Mouse (Mus musculus) 3T3-L1 (cell line): ENCODE data around the gene Pdik1l.
A peak's percentile ranks its signal among the peaks of the same experiment; 100 is the strongest.
"Not testable (repeated sequence)": the region's sequence is repeated elsewhere in the genome, so short reads cannot be mapped to it uniquely, and the experiment has no call there.

Experiments
- DNase-seq: peaks from one replicate; pipeline ENCODE4 v3.0.0-alpha.2; 2015; ENCODE audit warnings: low read depth, low spot score

Gene Pdik1l

DNA sequence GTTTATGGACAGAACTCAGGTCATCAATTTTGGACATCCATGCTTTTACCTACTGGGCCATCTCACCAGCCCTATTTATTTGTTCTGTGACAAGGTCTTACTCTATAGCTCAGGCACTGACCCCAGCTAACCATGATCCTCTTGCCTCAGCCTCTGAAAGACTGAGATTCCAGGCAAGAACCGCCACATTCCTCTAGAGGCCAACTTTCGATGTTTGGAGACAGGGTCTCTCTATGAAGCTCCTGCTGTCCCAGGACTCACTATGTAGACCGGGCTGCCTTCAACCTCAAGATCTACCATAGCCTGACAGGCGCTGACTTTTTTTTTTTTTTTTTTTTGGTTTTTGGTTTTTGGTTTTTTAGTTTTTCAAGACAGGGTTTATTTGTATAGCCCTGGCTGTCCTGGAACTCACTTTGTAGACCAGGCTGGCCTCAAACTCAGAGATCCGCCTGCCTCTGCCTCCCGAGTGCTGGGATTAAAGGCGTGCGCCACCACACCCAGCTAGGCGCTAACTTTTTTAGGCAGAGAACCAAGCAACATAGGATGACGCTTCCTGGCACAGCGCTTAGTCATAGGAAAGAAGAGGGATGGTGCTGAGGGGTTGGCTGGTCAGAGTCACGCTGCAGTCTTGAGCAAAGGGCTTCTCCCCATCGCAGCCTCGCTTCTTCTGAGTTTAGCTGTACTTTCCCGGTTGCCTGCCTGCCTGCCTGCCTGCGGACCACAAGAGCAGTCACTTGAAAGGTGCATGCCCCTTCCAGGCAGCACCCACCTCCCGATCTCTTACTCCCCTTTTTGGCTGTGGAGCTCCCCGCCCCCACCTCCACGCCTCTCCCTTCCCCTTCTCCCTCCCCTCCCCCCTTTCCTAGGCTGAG is 11.2 kb upstream of the Pdik1l start:
- no peak for DNase-seq

DNA sequence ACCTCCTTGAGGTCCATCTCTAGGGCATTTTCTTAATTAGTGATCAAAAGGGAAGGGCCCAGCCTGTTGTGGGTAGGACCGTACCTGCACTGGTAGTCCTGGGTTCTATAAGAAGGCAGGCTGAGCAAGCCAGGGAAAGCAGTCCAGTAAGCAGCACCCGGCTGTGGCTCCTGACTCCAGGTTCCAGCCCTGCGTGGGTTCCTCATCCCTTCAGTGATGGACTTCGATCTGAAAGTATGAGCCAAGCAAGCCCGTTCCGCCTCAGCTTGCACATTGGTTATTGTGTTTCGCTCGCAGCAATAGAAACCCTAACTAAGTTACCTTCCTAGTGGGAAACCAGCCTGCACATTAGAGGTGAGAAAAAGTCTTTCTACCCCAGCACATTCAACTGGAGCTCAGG is 9.7 kb upstream of the Pdik1l start:
- DNase-seq, result no peak

DNA sequence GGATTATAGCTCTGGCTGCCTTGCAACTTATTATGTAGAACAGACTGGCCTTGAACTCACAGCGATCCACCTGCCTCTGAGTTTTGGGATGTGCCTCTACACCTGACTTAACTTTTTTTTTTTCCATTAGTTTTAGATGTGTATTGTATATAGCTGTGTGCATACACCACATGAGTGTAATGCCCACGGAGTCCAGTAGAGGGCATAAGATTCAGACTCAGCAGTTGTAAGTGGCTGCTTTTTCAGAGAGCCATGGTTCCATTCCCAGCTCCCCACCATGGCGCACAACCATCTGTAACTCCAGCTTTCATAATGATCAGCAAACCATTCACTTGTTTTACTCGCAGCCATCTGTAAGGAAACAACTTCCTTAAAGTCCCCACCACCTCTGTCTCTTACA is 8.8 kb upstream of the Pdik1l start:
- DNase-seq, result no peak

DNA sequence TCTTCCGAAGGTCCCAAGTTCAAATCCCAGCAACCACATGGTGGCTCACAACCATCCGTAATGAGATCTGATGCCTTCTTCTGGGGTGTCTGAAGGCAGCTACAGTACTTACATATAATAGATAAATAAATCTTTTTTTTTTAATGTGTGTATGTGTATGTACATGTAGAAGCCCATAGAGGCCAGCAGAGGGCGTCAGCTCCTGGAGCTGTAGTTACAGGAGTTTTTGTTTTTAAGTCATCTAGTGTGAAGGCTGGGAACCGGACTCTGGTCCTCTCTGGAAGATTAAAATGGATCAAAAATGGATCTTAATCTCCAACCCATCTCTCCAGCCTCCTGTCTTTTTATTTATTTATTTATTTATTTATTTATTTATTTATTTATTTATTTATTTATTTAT is 8.4 kb upstream of the Pdik1l start:
- not testable (repeated sequence) for DNase-seq

DNA sequence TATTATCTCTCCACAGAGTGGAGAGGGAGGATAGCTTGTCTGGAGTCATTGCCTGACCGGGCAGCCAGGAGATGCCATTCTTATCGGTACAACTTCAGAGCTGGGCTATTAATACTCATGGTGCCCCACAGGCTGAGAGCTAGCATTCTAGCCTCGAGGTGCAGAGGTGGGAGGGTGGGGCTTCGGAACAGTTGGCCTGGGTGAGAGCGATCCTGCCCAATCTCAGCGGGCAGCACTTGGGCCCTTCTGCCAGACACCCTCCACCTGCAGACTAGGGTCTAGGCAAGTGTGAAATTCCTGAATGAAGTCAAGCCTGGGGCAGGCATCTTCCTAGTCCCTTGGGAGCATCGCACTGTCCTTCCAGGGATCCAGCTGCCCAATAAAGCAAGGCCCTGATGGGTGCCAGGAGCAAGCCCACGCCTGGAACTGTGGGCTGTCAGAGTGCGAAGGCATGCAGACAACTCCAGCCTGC is 6.0 kb upstream of the Pdik1l start:
- DNase-seq, result no peak

GRCm38 (mm10) chr4:134293061-134293691 is 5.5 kb upstream of the Pdik1l start:
- no peak for DNase-seq

- DNase-seq, result peak; percentile 85
These were observed 4.4 kb upstream of the Pdik1l start for GRCm38 (mm10) chr4:134292067-134292466.

GRCm38 (mm10) chr4:134288397-134289256 is 932 bp upstream of the Pdik1l start:
- peak; percentile 55 for DNase-seq

- DNase-seq, result peak; percentile 71
These were observed 529 bp downstream of the Pdik1l start for GRCm38 (mm10) chr4:134287168-134287564.

DNA sequence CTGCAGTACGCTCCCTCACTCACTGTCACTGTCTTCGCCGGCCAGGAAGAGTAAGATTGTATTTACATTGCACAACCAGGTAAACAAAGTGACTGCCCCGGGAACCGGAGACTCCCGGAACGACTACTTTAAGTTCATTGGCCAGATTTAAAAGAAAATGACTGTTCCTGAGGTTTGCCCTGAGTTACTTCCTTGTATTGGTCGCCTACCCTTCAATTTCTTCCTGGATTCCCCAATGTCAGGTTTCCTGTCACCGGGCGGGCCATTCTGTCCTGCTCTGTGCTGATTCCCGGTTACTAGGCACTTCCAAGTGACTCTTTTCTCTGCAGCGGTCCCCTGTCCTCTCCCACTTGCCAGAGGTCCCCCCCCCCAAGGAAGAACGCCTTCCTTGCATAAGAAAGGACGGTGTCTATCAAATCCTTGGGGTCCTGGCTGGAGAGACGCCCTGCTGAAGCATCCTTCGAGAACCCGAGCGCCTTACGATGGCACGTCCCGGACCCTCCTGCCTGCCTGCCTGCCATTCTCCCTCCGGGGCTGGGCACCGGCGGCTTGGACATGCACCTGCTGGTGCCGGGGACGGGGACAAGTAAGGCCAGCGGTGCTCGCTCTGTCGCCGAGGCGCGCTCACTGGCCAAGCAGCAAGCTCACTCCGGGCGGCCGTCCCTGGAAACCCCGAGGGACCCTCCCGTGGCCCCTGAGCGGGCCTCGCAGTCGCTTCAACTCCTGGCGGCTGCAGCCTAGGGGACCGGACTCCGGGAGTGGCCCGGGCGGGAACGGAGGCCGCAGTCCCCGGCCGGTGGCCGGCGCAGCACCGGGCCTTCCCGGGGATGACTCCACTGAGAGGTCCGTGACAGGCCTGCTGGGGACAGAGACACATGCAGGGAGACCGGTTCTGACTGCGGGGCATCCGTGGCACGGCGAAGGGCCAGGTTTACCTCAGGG is 1.2 kb downstream of the Pdik1l start:
- no peak for DNase-seq

- no peak for DNase-seq
These were observed 2.8 kb downstream of the Pdik1l start for GRCm38 (mm10) chr4:134284942-134285341.

DNA sequence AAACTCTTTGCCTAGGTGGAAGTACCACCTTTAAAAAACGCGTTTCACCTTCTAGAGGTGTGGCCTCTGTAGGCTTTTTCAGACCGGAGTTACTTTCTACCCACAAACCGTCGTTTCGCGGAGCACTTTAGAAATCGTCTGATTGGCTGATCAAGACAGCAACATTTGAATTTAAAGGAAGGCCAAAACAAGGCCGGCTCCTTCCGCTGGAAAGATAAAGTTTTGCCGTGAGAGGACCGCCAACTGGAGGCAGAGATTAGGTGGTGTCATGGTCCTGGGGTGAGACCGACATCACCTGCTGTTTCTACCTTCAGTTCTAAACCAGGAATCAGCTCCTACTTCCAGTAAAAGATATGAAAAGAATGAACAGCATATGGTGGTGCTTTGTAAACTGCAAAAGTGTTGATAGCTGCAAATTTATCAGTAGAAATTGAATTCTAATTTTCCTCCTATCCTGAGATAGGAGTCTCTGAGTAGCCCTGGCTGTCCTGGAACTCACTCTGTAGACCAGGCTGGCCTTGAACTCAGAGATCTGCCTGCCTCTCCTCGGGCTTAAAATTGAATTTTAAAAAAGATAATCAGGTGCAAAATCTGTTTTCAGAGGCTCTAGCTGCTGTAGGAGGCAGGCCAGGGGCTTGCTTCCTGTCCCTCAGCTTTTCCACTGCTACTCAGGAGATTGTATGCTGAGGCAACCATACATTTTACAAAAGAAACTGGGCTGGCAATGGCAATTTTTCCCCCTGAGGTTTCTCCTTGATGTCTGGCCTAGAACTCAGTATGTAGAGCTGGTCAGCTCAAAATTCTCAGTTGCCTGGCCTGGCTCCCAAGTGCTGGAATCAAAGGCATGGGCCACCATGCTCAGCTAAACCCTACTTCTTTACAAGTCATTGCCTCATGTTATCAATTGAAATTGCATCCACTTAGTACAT is 14.0 kb downstream of the Pdik1l start:
- DNase-seq, result no peak

- DNase-seq, result no peak
These were observed 14.8 kb downstream of the Pdik1l start for GRCm38 (mm10) chr4:134272731-134273416.

- no peak for DNase-seq
These were observed 15.7 kb downstream of the Pdik1l start for GRCm38 (mm10) chr4:134271979-134272378.

DNA sequence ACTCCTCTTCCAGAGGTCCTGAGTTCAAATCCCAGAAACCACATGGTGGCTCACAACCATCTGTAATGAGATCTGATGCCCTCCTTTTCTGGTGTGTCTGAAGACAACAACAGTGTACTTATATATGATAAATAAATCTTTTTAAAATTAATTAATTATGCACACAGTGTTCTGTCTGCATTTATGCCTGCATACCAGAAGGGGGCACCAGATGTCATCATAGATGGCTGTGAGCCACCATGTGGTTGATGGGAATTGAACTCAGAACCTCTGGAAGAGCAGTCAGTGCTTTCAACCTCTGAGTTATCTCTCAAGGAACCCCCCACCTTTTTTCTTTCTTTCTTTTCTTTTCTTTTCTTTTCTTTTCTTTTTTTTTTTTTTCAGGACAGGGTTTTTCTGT is 18.1 kb downstream of the Pdik1l start:
- peak; percentile 16 for DNase-seq

DNA sequence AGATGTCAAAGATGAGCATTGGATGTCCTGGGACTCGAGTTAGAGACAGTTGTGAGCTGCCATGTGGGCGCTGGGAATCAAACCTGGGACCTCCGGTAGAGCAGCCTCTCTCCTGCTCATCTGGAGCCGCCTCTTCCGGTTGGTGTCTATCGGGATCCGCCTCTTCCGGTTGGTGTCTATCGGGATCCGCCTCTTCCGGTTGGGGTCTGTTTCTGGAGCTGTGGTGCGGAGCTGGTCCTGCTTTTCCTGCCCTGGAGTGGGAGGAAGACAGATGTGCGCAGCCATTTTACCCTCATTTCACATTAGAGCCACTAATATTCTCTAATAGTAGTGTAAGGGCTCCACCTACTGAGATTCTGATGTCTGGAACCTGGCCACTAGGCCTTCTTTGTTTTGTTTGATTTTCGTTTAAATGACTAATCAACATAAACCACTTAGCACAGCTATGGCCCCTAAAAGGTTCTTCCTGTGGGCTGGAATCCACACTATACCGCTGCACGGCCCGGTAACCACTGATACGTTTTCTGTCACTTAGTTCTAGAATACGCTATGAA is 19.5 kb downstream of the Pdik1l start:
- no peak for DNase-seq

DNA sequence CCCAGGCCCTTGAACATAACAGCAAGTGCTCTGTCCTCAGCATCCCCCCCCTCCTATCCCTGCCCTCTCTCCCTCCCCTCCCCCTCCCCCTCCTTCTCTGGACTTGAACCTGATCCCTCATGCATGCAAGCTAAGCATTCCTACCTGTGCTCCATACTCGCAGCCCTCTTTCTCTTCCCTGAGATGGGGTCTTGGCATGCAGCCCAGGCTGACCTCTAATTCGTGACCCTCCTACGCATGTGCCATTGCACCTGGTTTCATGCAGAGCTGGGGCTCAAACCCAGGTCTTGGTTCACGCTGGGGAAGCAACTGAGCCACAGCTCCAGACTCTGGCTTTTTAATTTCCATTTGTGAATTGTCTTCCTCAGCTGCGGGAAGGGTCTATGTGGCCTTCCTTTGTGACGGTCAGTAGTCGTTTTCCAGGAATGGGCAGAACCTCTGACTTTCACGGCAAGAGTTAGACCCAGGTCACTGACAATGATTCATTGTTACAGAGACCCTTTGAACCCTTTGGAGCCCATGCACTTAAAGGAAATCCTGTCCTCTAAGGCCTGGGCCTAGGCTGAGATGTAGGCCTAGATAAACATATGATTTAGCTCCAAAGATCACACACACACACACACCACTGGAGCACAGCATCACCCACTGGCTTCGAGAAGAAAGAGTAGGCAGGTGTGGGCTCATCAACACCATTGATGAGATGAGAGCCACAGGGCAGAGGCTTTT is 21.7 kb downstream of the Pdik1l start:
- DNase-seq, result no peak

- DNase-seq, result no peak
These were observed 24.5 kb downstream of the Pdik1l start for GRCm38 (mm10) chr4:134263191-134263590.
